Comparison of ENCODE assay signal across 18 mouse cellular contexts in the genomic region with DNA sequence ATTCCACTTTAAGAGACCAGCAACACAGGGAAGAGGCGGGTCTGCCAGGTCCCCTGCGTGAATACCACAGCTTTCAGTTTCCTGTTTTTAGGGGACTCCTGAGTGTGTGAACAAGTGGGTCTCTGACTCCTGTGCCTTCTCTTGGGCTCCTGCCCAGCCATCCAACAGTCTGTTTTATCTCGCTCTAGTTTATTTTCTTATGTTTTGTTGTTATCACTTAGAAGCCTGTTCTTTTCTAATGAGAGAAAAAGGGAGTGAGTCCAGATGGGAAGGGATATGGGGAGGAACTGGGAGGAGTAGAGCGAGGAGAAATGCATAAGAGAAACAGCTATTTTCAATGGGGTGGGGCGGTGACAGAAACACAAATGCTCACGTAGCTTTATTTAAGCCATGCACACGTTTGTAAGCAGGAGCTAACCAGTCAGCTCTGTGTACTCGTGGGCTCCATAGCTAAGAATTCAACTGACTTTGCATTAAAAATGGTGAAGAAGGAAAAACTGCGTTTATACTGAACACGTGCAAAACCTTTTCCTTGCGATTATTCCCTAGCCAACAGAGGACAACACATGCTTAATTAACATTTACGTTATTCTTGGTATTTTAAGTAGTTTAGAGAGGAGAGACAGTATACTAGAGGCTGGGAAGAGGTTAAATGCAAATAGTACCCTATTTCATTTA. TPM values are rescaled to one million over a fixed set of nuclear protein-coding genes. Genes with fewer than 3 reads are reported as not detected.
DNase-seq lines count a peak whose midpoint lies in the region; ATAC-seq and TF ChIP-seq lines count a peak whose summit lies in the region.
"Had no signal": no experiment of that assay in that cellular context is flagged by ENCODE, and none has a peak within 500 bp of the region (broad histone marks: within the 10 kb centered on the region; RNA-seq: fewer than 3 reads in every experiment).

No protein-coding gene starts in this region.

- peak; percentile 91 for ATAC-seq in megakaryocyte-erythroid progenitor cell, adult 5-6 weeks (replicated peaks; ENCODE audit: low FRiP score, low TSS enrichment, poor library complexity, severe bottlenecking)
- no peak for ATAC-seq in granulocyte monocyte progenitor cell, adult 5-6 weeks (replicated peaks; ENCODE audit: poor library complexity, severe bottlenecking)
- ATAC-seq: forebrain, embryonic 13.5 days; forebrain, embryonic 15.5 days; forebrain, postnatal 0 days had no signal

- H3K79me2 ChIP-seq in MEL (ENCODE audit: control insufficient read depth, insufficient read depth, low read length, poor library complexity) = no peaks in the 10 kb centered on the region

- peak; percentile 24 to 58; a peak in 1 of 4 replicates for TF ChIP-seq EP300 in MEL (IDR thresholded peaks at IDR 0.05; ENCODE audit: low read depth in 1 of 2, low read length in 2 of 2)

- no peaks in the 10 kb centered on the region for H3K27me3 ChIP-seq in MEL (ENCODE audit: control insufficient read depth in 1 of 2, insufficient read depth in 2 of 2, low read length in 2 of 2)
- H3K27me3 ChIP-seq: embryonic facial prominence, embryonic 12.5 days; forebrain, embryonic 13.5 days; forebrain, embryonic 15.5 days had no signal

- H3K36me3 ChIP-seq in MEL (ENCODE audit: control insufficient read depth in 1 of 2, insufficient read depth in 2 of 2, low read length in 2 of 2) = peaks cover 4 to 14% of the 10 kb centered on the region in 2 experiments; a peak in 3 of 4 replicates

- H3K27ac ChIP-seq in MEL (ENCODE audit: control insufficient read depth, low read depth, low read length) = peak overlapping the region; percentile 69
- H3K27ac ChIP-seq: embryonic facial prominence, embryonic 10.5 days; embryonic facial prominence, embryonic 12.5 days; forebrain, embryonic 13.5 days; forebrain, embryonic 15.5 days had no signal

- H3K9ac ChIP-seq in MEL (ENCODE audit: control insufficient read depth, low read depth, low read length, poor library complexity, severe bottlenecking) = peak overlapping the region; percentile 24
- H3K9ac ChIP-seq: embryonic facial prominence, embryonic 12.5 days; forebrain, embryonic 13.5 days; forebrain, embryonic 15.5 days; forebrain, postnatal 0 days had no signal

- no peak for TF ChIP-seq RAD21 in MEL (IDR thresholded peaks at IDR 0.05; ENCODE audit: low read depth, low read length)

- DNase-seq in MEL (ENCODE audit: low read depth, low spot score) = peak; percentile 83
- peak; percentile 6 for DNase-seq in MEL-GATA-1-ER (ENCODE audit: extremely low read depth, low read depth)
- DNase-seq in layer of hippocampus, postnatal 25 days (ENCODE audit: extremely low spot score in 1 of 2, low spot score in 1 of 2) = no peak
- DNase-seq: adrenal gland, adult 2 months; adrenal gland, postnatal 10 days; adrenal gland, postnatal 25 days; cerebellum, adult 11-12 months; cerebellum, adult 2 months; cerebellum, adult 9-10 months; cerebellum, postnatal 10 days; cerebellum, postnatal 25 days; forebrain, postnatal 0 days had no signal

- TF ChIP-seq POLR2A in MEL (IDR thresholded peaks at IDR 0.05; ENCODE audit: control insufficient read depth in 1 of 2, insufficient read depth in 1 of 2, low read depth in 1 of 2, low read length in 2 of 2, poor library complexity in 1 of 2) = no peak

- no peaks in the 10 kb centered on the region for H3K9me3 ChIP-seq in MEL (replicated peaks; ENCODE audit: insufficient read depth, low read length)
- H3K9me3 ChIP-seq: embryonic facial prominence, embryonic 10.5 days; embryonic facial prominence, embryonic 12.5 days; forebrain, embryonic 13.5 days; forebrain, embryonic 15.5 days had no signal

- TF ChIP-seq CTCF in MEL (IDR thresholded peaks at IDR 0.05 in 2 of 3, conservative IDR thresholded peaks at IDR 0.05 in 1 of 3; ENCODE audit: control insufficient read depth in 1 of 3, insufficient read depth in 1 of 3, low read depth in 2 of 3, low read length in 3 of 3, poor library complexity in 1 of 3, severe bottlenecking in 1 of 3) = no peak

- peaks cover 0 to 7% of the 10 kb centered on the region in 2 experiments; a peak in 2 of 4 replicates for H3K4me1 ChIP-seq in MEL (ENCODE audit: control insufficient read depth in 1 of 2, insufficient read depth in 2 of 2, low read length in 2 of 2)
- H3K4me1 ChIP-seq: embryonic facial prominence, embryonic 10.5 days; embryonic facial prominence, embryonic 12.5 days; forebrain, embryonic 13.5 days; forebrain, embryonic 15.5 days had no signal

- peak overlapping the region; percentile 14 to 20; a peak in 3 of 4 replicates for H3K4me3 ChIP-seq in MEL (ENCODE audit: control insufficient read depth in 1 of 2, insufficient read depth in 1 of 2, low read depth in 2 of 2, low read length in 2 of 2)
- H3K4me3 ChIP-seq: embryonic facial prominence, embryonic 10.5 days; embryonic facial prominence, embryonic 12.5 days; forebrain, embryonic 13.5 days; forebrain, embryonic 15.5 days had no signal

TF ChIP-seq in MEL, 35 proteins besides CTCF, POLR2A, EP300 and RAD21:
- TF ChIP-seq MAX (IDR thresholded peaks at IDR 0.05; ENCODE audit: low read length) = peak; percentile 65; the same call in 1 of the 2 replicates
- peak; percentile 55; the same call in 1 of the 2 replicates for TF ChIP-seq MYC (IDR thresholded peaks at IDR 0.05; ENCODE audit: low read depth, low read length)
- no peak; the same call in none of the 2 replicates for TF ChIP-seq SIN3A (IDR thresholded peaks at IDR 0.05; ENCODE audit: low read length)
- TF ChIP-seq GATA1 (IDR thresholded peaks at IDR 0.05; ENCODE audit: low read depth, low read length) = 0 out of 2 replicates have a peak, but pooled peaks have one; percentile 34
- TF ChIP-seq TCF12 (IDR thresholded peaks at IDR 0.05; ENCODE audit: low read depth, low read length) = 0 out of 2 replicates have a peak, but pooled peaks have one; percentile 27
- 0 out of 2 replicates have a peak, but pooled peaks have one; percentile 9 for TF ChIP-seq HCFC1 (IDR thresholded peaks at IDR 0.05; ENCODE audit: low read depth, low read length)
- no peak for TF ChIP-seq MEF2A (IDR thresholded peaks at IDR 0.05; ENCODE audit: extremely low read depth, insufficient replicate concordance, low read depth, low read length, poor library complexity, severe bottlenecking)
- peak; percentile 77 for TF ChIP-seq MXI1 (IDR thresholded peaks at IDR 0.05; ENCODE audit: low read depth, low read length)

RNA-seq across cellular contexts. Expression of a gene that starts 34.4 kb away (rescaled TPM):
- 0.72 and 1.2 TPM in 2 replicates for total RNA-seq in MEL (2012; rRNA removed)
- polyA plus RNA-seq in MEL (2012; ENCODE audit: insufficient read depth in 1 of 2, insufficient read length in 2 of 2, low read depth in 1 of 2, low replicate concordance in 2 of 2, missing spikeins in 1 of 2) = 1 to 10 TPM in 1 of 2 experiments, not detected in 1; 1.1 TPM
- 0.59 TPM in 1 of 2 replicates, not detected in the other for total RNA-seq in megakaryocyte-erythroid progenitor cell, adult 5-6 weeks (2014; fragmentation: Nextera tagmentation)
- total RNA-seq in megakaryocyte-erythroid progenitor cell, adult 5-6 weeks (2017) = 0.38 and 0.42 TPM in 2 replicates
- not detected in 2 replicates for total RNA-seq in granulocyte monocyte progenitor cell, adult 5-6 weeks (2014; fragmentation: Nextera tagmentation)
- total RNA-seq in granulocyte monocyte progenitor cell, adult 5-6 weeks (2017) = not detected in 2 replicates
- total RNA-seq in layer of hippocampus, postnatal 25 days (2021) = 10 to 100 TPM; 16.2 to 17.1 TPM

RNA-seq across cellular contexts. Expression of a gene that starts 48.6 kb away (rescaled TPM):
- 11.1 and 12.7 TPM in 2 replicates for total RNA-seq in MEL (2012; rRNA removed)
- polyA plus RNA-seq in MEL (2012; ENCODE audit: insufficient read depth in 1 of 2, insufficient read length in 2 of 2, low read depth in 1 of 2, low replicate concordance in 2 of 2, missing spikeins in 1 of 2) = 10 to 100 TPM; 14.1 to 27.8 TPM
- total RNA-seq in megakaryocyte-erythroid progenitor cell, adult 5-6 weeks (2014; fragmentation: Nextera tagmentation) = 14.8 and 19.2 TPM in 2 replicates
- 30.7 and 39.6 TPM in 2 replicates for total RNA-seq in megakaryocyte-erythroid progenitor cell, adult 5-6 weeks (2017)
- 9.8 and 13.5 TPM in 2 replicates for total RNA-seq in granulocyte monocyte progenitor cell, adult 5-6 weeks (2014; fragmentation: Nextera tagmentation)
- total RNA-seq in granulocyte monocyte progenitor cell, adult 5-6 weeks (2017) = 14.4 and 17.8 TPM in 2 replicates
- 1 to 10 TPM; 8.2 to 8.5 TPM for total RNA-seq in layer of hippocampus, postnatal 25 days (2021)

RNA-seq across cellular contexts. Expression of a gene that starts 58.1 kb away (rescaled TPM):
- total RNA-seq in MEL (2012; rRNA removed) = 2.3 and 2.8 TPM in 2 replicates
- polyA plus RNA-seq in MEL (2012; ENCODE audit: insufficient read depth in 1 of 2, insufficient read length in 2 of 2, low read depth in 1 of 2, low replicate concordance in 2 of 2, missing spikeins in 1 of 2) = 1 to 10 TPM in 1 of 2 experiments, not detected in 1; 3.0 TPM
- total RNA-seq in megakaryocyte-erythroid progenitor cell, adult 5-6 weeks (2014; fragmentation: Nextera tagmentation) = 2.1 and 5.7 TPM in 2 replicates
- 1.1 and 1.7 TPM in 2 replicates for total RNA-seq in megakaryocyte-erythroid progenitor cell, adult 5-6 weeks (2017)
- total RNA-seq in granulocyte monocyte progenitor cell, adult 5-6 weeks (2014; fragmentation: Nextera tagmentation) = 3.5 and 5.4 TPM in 2 replicates
- total RNA-seq in granulocyte monocyte progenitor cell, adult 5-6 weeks (2017) = 0.56 and 0.93 TPM in 2 replicates
- total RNA-seq in layer of hippocampus, postnatal 25 days (2021) = 10 to 100 TPM; 14.4 to 14.9 TPM

Comparison
In these comparisons a context has a peak if more than half of its experiments do, and no peak if none do; other contexts are left out.
1. DNase-seq: peak in MEL (single experiment) and MEL-GATA-1-ER (single experiment); none in layer of hippocampus, postnatal 25 days (0 of 2).